Mouse (Mus musculus) heart, embryonic 16.5 days (tissue): Measurements from ENCODE around the gene Yrdc. TPM values are rescaled to one million over a fixed set of nuclear protein-coding genes. Genes with fewer than 3 reads are reported as not detected.

Source experiments
- ATAC-seq: fragments of 200-750 bp; cut with Nextera tagmentation; replicated peaks from 2 replicates; pipeline ENCODE4 v1.8.0; 2017; ENCODE audit warnings: moderate number of reproducible peaks; ENCODE audit not compliant: insufficient read depth, low FRiP score; ENCODE audit errors: extremely low read depth
- H3K27ac ChIP-seq: fragments of 300-500 bp; sonication (generic); 2 replicates; pipeline ENCODE4 v1.5.1; 2014; ENCODE audit warnings: mild to moderate bottlenecking, low read length, control low read depth, moderate library complexity
- H3K27me3 ChIP-seq: fragments of 300-500 bp; sonication (generic); 2 replicates; pipeline ENCODE4 v1.6.1; 2014; ENCODE audit warnings: low read length, mixed read lengths; ENCODE audit not compliant: control insufficient read depth, insufficient read depth
- H3K36me3 ChIP-seq: fragments of 300-500 bp; sonication (generic); 2 replicates; pipeline ENCODE4 v1.6.1; 2014; ENCODE audit not compliant: control insufficient read depth, insufficient read depth
- H3K4me1 ChIP-seq: fragments of 300-500 bp; sonication (generic); 2 replicates; pipeline ENCODE4 v1.6.1; 2014; ENCODE audit warnings: low read length, mixed read lengths; ENCODE audit not compliant: control insufficient read depth, insufficient read depth
- H3K4me2 ChIP-seq: fragments of 300-500 bp; sonication (generic); 2 replicates; pipeline ENCODE4 v1.6.1; 2014; ENCODE audit warnings: low read depth, mild to moderate bottlenecking, control low read depth, low read length
- H3K4me3 ChIP-seq: fragments of 300-500 bp; sonication (generic); 2 replicates; pipeline ENCODE4 v1.5.1; 2014; ENCODE audit warnings: mild to moderate bottlenecking, control low read depth, low read length
- H3K9ac ChIP-seq: fragments of 300-500 bp; sonication (generic); 2 replicates; pipeline ENCODE4 v1.6.1; 2014; ENCODE audit warnings: low read length, control low read depth
- H3K9me3 ChIP-seq: fragments of 300-500 bp; sonication (generic); replicated peaks from 2 replicates; pipeline ENCODE4 v1.6.1; 2016; ENCODE audit warnings: low read length; ENCODE audit not compliant: control insufficient read depth
- WGBS: fragments of 180-500 bp; shearing (Covaris S2); extraction: QIAGEN DNeasy Blood & Tissue Kit; methylation state at CpG from one replicate; pipeline ENCODE4 v1.1.7; 2014; 5-methylcytosine and 5-hydroxymethylcytosine counted together
- polyA plus RNA-seq: library from polyadenylated mRNA; unstranded; fragments of >200 nt; fragmentation: Nextera tagmentation; extraction: Ambion mirVana; gene quantifications from 2 replicates; pipeline ENCODE4 v1.2.1, GENCODE M21; 2015

Yrdc gene
- polyA plus RNA-seq, 1 experiment from 2014 or later, result 22.3 TPM

GRCm38 (mm10) chr4:124894508-124895428 lies 44.3 kb downstream of the Yrdc start:
- Histone ChIP-seq H3K36me3 (no peaks in the 10 kb centered on the region), H3K4me3 (peak overlapping the region; percentile 50), H3K4me1 (no peaks in the 10 kb centered on the region), H3K9ac (no peak overlapping the region), H3K27ac (no peak overlapping the region), H3K9me3 (no peaks in the 10 kb centered on the region), H3K4me2 (peak overlapping the region; percentile 73), H3K27me3 (peaks cover 62% of the 10 kb centered on the region)
- ATAC-seq, result 0 out of 2 replicates have a peak, but pooled peaks have one; percentile 23
- 1% methylated on average over 83 of the region's 83 CpGs for WGBS

- H3K9ac ChIP-seq, result no peak overlapping the region
- no peak overlapping the region for H3K27ac ChIP-seq
- no peak for ATAC-seq
- H3K4me1 ChIP-seq, result no peaks in the 10 kb centered on the region
- H3K36me3 ChIP-seq, result no peaks in the 10 kb centered on the region
- H3K4me2 ChIP-seq, result no peak overlapping the region
- H3K27me3 ChIP-seq, result peaks cover 43% of the 10 kb centered on the region
- H3K9me3 ChIP-seq, result no peaks in the 10 kb centered on the region
- no peak overlapping the region for H3K4me3 ChIP-seq
- WGBS, result 53% methylated on average over 10 of the region's 10 CpGs
Observed at GRCm38 (mm10) chr4:124898428-124898827, 47.9 kb downstream of the Yrdc start.

DNA sequence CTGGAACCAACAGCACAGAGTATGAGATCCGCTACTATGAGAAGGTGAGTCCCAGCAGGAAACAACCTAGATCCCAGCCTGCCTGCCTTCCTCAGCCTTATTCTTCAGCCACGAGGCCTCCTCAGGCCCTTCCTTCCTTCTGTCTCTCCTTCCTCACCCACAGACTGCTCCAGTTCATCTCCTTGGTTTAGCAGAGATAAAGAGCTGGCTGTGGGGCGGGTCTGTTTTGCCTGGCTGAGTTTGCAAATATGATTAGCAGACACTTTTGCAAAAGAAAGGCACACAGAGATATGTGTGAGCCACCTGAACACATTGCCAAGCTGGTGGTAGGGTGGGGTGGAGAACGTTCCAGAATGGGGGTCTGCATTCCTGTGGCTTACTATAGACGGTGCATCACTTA lies 49.4 kb downstream of the Yrdc start:
- 45% methylated on average over 5 of the region's 5 CpGs for whole genome bisulfite sequencing
- Histone ChIP-seq H3K4me2 (no peak overlapping the region), H3K4me1 (no peaks in the 10 kb centered on the region), H3K9me3 (no peaks in the 10 kb centered on the region), H3K27me3 (peaks cover 31% of the 10 kb centered on the region), H3K9ac (no peak overlapping the region), H3K4me3 (no peak overlapping the region), H3K27ac (no peak overlapping the region), H3K36me3 (no peaks in the 10 kb centered on the region)
- no peak for ATAC-seq

Other genes starting within 250 kb of the Yrdc start
- 0.17 TPM in 1 of 2 replicates, not detected in the other for gene 3100002H09Rik, start 239.9 kb upstream of the Yrdc start, polyA plus RNA-seq
- 0.15 and 0.17 TPM in 2 replicates for gene Pou3f1, start 193.9 kb upstream of the Yrdc start, polyA plus RNA-seq
- gene Utp11, start 157.1 kb upstream of the Yrdc start, polyA plus RNA-seq, result 40.3 and 49.2 TPM in 2 replicates
- gene Fhl3, start 150.0 kb upstream of the Yrdc start, polyA plus RNA-seq, result 3.8 and 5.0 TPM in 2 replicates
- gene Sf3a3, start 135.9 kb upstream of the Yrdc start, polyA plus RNA-seq, result 77.7 and 95.1 TPM in 2 replicates
- 16.3 and 16.8 TPM in 2 replicates for gene Inpp5b, start 108.8 kb upstream of the Yrdc start, polyA plus RNA-seq
- gene Mtf1, start 48.6 kb upstream of the Yrdc start, polyA plus RNA-seq, result 11.5 and 13.0 TPM in 2 replicates
- gene 1110065P20Rik, start 517 bp downstream of the Yrdc start, polyA plus RNA-seq, result 40.0 and 40.8 TPM in 2 replicates
- gene Maneal, start 11.5 kb downstream of the Yrdc start, polyA plus RNA-seq, result 0.07 and 0.29 TPM in 2 replicates
- gene Epha10, start 30.2 kb downstream of the Yrdc start, polyA plus RNA-seq, result 0.03 TPM in 1 of 2 replicates, not detected in the other
- 8.8 and 10.3 TPM in 2 replicates for gene 9930104L06Rik, start 86.4 kb downstream of the Yrdc start, polyA plus RNA-seq
- 117 and 122 TPM in 2 replicates for gene Cdca8, start 88.6 kb downstream of the Yrdc start, polyA plus RNA-seq
- 5.5 and 5.9 TPM in 2 replicates for gene Rspo1, start 135.8 kb downstream of the Yrdc start, polyA plus RNA-seq
- gene Gnl2, start 165.9 kb downstream of the Yrdc start, polyA plus RNA-seq, result 59.7 and 66.2 TPM in 2 replicates
- gene Dnali1, start 215.0 kb downstream of the Yrdc start, polyA plus RNA-seq, result 0.63 and 0.92 TPM in 2 replicates
- gene Snip1, start 216.0 kb downstream of the Yrdc start, polyA plus RNA-seq, result 18.5 and 19.0 TPM in 2 replicates
- gene Meaf6, start 234.5 kb downstream of the Yrdc start, polyA plus RNA-seq, result 37.0 and 40.5 TPM in 2 replicates